Mouse (Mus musculus) C2C12 (cell line): Measurements from ENCODE around the gene Srgap2. TPM values are rescaled to one million over a fixed set of nuclear protein-coding genes. Genes with fewer than 3 reads are reported as not detected.

Experiments
- H3K27me3 ChIP-seq: one replicate; pipeline ENCODE4 v1.6.1; 2011; ENCODE audit not compliant: control insufficient read depth, insufficient read depth, insufficient read length
- H3K36me3 ChIP-seq: one replicate; pipeline ENCODE4 v1.6.1; 2011; ENCODE audit not compliant: control insufficient read depth, insufficient read depth
- H3K4me3 ChIP-seq: one replicate; pipeline ENCODE4 v1.5.1; 2011; ENCODE audit warnings: mild to moderate bottlenecking, control low read depth; ENCODE audit not compliant: poor library complexity, insufficient read depth, severe bottlenecking
- H3K79me2 ChIP-seq: one replicate; pipeline ENCODE4 v1.6.1; 2011; ENCODE audit not compliant: control insufficient read depth, insufficient read depth
- H3K79me3 ChIP-seq: one replicate; pipeline ENCODE4 v1.6.1; 2011; ENCODE audit warnings: low read depth, control low read depth
- H3ac ChIP-seq: one replicate; pipeline ENCODE3; 2011; ENCODE audit warnings: low read depth; ENCODE audit not compliant: control insufficient read depth, insufficient read length
- CEBPB ChIP-seq: IDR thresholded peaks from one replicate; pipeline ENCODE4 v1.6.1; 2011; ENCODE audit warnings: low read depth, mild to moderate bottlenecking, control low read depth, moderate library complexity
- CTCF ChIP-seq: IDR thresholded peaks from one replicate; pipeline ENCODE4 v1.5.1; 2011; ENCODE audit not compliant: control insufficient read depth, insufficient read depth, insufficient read length
- FOSL1 ChIP-seq: IDR thresholded peaks from one replicate; pipeline ENCODE4 v1.8.0; 2011; ENCODE audit warnings: mild to moderate bottlenecking, low read length; ENCODE audit not compliant: poor library complexity, insufficient read depth, severe bottlenecking
- MAX ChIP-seq: IDR thresholded peaks from one replicate; pipeline ENCODE4 v1.6.1; 2011; ENCODE audit warnings: mild to moderate bottlenecking, control low read depth
- MYOD1 ChIP-seq: IDR thresholded peaks from one replicate; pipeline ENCODE4 v1.6.1; 2011; ENCODE audit warnings: low read depth; ENCODE audit not compliant: control insufficient read depth, insufficient read length
- MYOG ChIP-seq: IDR thresholded peaks from one replicate; pipeline ENCODE4 v1.6.1; 2011; ENCODE audit not compliant: control insufficient read depth, insufficient read length; ENCODE audit errors: extremely low read depth
- USF1 ChIP-seq: IDR thresholded peaks from one replicate; pipeline ENCODE4 v1.6.1; 2011; ENCODE audit warnings: low read depth, mild to moderate bottlenecking, control low read depth, moderate library complexity
- polyA plus RNA-seq: library from polyadenylated mRNA; unstranded; fragments of >200 nt; fragmentation: generic; extraction: Trizol; gene quantifications from one replicate; pipeline ENCODE4 v1.2.1, GENCODE M21; 2012; ENCODE audit warnings: missing spikeins

Gene Srgap2
- polyA plus RNA-seq, 1 experiment: 10.5 TPM

GRCm38 (mm10) chr1:131287267-131287666 lies 239.9 kb downstream of the Srgap2 start:
- H3K79me2 ChIP-seq: no peaks in the 10 kb centered on the region
- H3K79me3 ChIP-seq: no peaks in the 10 kb centered on the region
- no peak overlapping the region for H3ac ChIP-seq
- H3K36me3 ChIP-seq: peaks cover 11% of the 10 kb centered on the region
- no peak for TF ChIP-seq CEBPB
- no peak for TF ChIP-seq MYOD1
- no peak for TF ChIP-seq MAX
- TF ChIP-seq USF1: no peak
- TF ChIP-seq CTCF: no peak
- TF ChIP-seq FOSL1: no peak
- TF ChIP-seq MYOG: no peak
- no peaks in the 10 kb centered on the region for H3K27me3 ChIP-seq
- no peak overlapping the region for H3K4me3 ChIP-seq

- Histone ChIP-seq H3K4me3 (no peak overlapping the region), H3K36me3 (peaks cover 11% of the 10 kb centered on the region), H3K79me2 (no peaks in the 10 kb centered on the region), H3ac (no peak overlapping the region), H3K79me3 (no peaks in the 10 kb centered on the region), H3K27me3 (no peaks in the 10 kb centered on the region)
- TF ChIP-seq CTCF: no peak
- TF ChIP-seq MAX: no peak
- no peak for TF ChIP-seq CEBPB
These were observed 240.3 kb downstream of the Srgap2 start for GRCm38 (mm10) chr1:131286803-131287202.

GRCm38 (mm10) chr1:131284616-131285015 lies 242.5 kb downstream of the Srgap2 start:
- H3K27me3 ChIP-seq: no peaks in the 10 kb centered on the region
- no peaks in the 10 kb centered on the region for H3K79me3 ChIP-seq
- no peak overlapping the region for H3ac ChIP-seq
- no peak for TF ChIP-seq CEBPB
- TF ChIP-seq CTCF: no peak
- TF ChIP-seq MYOG: no peak
- TF ChIP-seq MAX: no peak
- no peak for TF ChIP-seq USF1
- no peak for TF ChIP-seq MYOD1
- no peak for TF ChIP-seq FOSL1
- H3K4me3 ChIP-seq: no peak overlapping the region
- no peaks in the 10 kb centered on the region for H3K79me2 ChIP-seq
- peaks cover 11% of the 10 kb centered on the region for H3K36me3 ChIP-seq

GRCm38 (mm10) chr1:131284167-131284566 lies 243.0 kb downstream of the Srgap2 start:
- TF ChIP-seq MYOG: no peak
- no peak for TF ChIP-seq MAX
- no peak for TF ChIP-seq CEBPB
- TF ChIP-seq USF1: no peak
- no peak for TF ChIP-seq MYOD1
- no peak for TF ChIP-seq FOSL1
- no peak for TF ChIP-seq CTCF
- Histone ChIP-seq H3ac (no peak overlapping the region), H3K36me3 (peaks cover 7% of the 10 kb centered on the region), H3K79me3 (no peaks in the 10 kb centered on the region), H3K79me2 (no peaks in the 10 kb centered on the region), H3K4me3 (no peak overlapping the region), H3K27me3 (no peaks in the 10 kb centered on the region)

GRCm38 (mm10) chr1:131281731-131282130 lies 245.4 kb downstream of the Srgap2 start:
- TF ChIP-seq MAX (no peak), USF1 (no peak), MYOD1 (no peak), MYOG (no peak)
- H3K79me3 ChIP-seq: no peaks in the 10 kb centered on the region
- no peaks in the 10 kb centered on the region for H3K27me3 ChIP-seq
- no peak overlapping the region for H3ac ChIP-seq
- H3K4me3 ChIP-seq: no peak overlapping the region
- H3K79me2 ChIP-seq: no peaks in the 10 kb centered on the region
- H3K36me3 ChIP-seq: no peaks in the 10 kb centered on the region

- Histone ChIP-seq H3K79me3 (no peaks in the 10 kb centered on the region), H3K79me2 (no peaks in the 10 kb centered on the region), H3K36me3 (no peaks in the 10 kb centered on the region), H3K27me3 (no peaks in the 10 kb centered on the region), H3ac (no peak overlapping the region), H3K4me3 (no peak overlapping the region)
- no peak for TF ChIP-seq CEBPB
- TF ChIP-seq USF1: no peak
- no peak for TF ChIP-seq MYOG
- no peak for TF ChIP-seq MAX
- TF ChIP-seq CTCF: no peak
- no peak for TF ChIP-seq MYOD1
- TF ChIP-seq FOSL1: no peak
These were observed 246.9 kb downstream of the Srgap2 start for GRCm38 (mm10) chr1:131280280-131280679.
